Mouse (Mus musculus) heart, adult 18-20 months (tissue): ENCODE data around the gene Crim1. TPM values are rescaled to one million over a fixed set of nuclear protein-coding genes. Genes with fewer than 3 reads are reported as not detected.
A peak's percentile ranks its signal among the peaks of the same experiment; 100 is the strongest.

Source experiments
- DNase-seq, 2 experiments: peaks; one replicate each; pipeline ENCODE4 v3.0.0; 2021 to 2022; ENCODE audit warnings: mixed read lengths in 1 of 2
- total RNA-seq, 2 experiments: library from RNA; stranded (reverse); gene quantifications; 2 replicates each; pipeline ENCODE4 v1.2.3; 2021

The Crim1 gene
- total RNA-seq, 2 experiments from 2014 or later, result 51.2 to 66.8 TPM

DNA sequence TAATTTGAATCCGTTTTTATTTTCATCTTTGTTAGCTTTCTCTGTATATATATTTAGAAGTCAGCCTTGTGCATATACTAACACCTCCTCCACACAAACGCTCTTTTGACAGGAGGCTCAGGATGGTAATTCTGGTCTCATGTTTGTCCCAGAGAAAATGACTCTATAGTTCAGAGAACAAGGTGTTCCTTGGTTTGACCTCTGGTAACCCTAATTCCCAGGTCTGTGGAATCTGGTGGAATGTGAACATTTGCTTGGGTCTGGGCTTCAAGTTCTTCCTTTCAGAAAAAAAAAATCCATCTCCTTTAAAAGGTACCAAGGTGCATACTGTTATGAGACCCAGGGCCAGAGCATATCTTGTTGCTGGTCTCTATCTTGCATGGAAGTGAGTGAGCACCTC, 9.6 kb downstream of the Crim1 start:
- no peak for DNase-seq

DNA sequence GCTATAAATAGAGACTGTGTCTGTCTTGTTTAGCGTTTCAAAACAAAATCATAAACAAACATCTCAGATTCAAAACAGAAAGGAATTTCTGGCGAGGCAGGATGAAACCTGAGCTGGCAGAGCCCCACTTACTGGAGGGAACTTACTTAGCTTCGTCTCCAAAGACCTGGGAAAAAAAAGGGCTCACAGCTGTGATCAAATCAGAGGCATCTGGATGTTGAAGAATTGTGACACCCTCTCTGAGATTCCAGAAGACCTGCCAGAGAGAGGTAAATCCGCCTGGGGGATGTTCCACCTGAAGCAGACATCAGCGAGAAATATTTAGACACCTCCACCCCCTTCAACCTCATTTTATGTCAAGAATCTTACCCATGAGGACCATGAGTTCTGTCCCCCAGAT, 11.8 kb downstream of the Crim1 start:
- DNase-seq, result no peak

DNA sequence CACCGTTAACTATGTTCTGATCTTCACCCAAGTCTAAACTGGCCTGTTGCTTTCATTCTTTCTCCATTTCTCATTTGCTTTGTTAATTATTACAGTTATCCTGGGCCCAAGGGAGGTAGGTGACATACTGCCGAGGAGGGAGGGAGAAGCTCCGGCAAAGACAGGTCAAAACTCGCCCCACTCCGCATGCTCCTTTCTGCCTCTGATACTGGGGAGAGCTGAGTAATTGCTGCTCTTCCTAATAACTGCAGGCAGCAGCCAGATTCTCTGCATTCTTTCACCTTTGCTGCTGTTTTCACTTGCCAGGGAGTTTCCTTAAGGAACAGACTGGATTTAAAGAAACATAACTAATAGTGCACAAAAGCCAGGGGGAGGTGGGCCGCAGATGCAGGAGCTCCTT, 13.1 kb downstream of the Crim1 start:
- no peak for DNase-seq

DNA sequence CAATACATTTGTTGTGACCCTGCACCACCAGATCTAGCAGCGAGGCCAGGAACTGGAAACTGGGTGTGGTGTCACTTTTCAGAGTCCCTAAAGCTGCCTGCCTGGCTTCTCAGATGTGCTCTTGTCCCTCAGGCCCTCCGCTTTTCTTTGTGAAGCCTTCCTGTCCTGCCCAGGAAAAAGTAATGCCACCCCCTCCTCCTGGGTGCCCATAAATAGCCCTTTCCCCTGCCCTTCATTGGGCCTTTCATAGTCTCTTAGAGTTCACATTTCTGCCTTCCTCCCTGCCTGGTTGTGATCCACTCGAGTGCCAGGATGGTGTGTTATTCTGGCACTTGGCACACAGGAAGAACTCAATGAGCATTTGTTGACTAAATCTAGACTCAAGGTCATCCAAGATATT, 16.5 kb downstream of the Crim1 start:
- peak; percentile 68 to 77 for DNase-seq

GRCm38 (mm10) chr17:78217406-78217805, 17.4 kb downstream of the Crim1 start:
- DNase-seq, result no peak

DNA sequence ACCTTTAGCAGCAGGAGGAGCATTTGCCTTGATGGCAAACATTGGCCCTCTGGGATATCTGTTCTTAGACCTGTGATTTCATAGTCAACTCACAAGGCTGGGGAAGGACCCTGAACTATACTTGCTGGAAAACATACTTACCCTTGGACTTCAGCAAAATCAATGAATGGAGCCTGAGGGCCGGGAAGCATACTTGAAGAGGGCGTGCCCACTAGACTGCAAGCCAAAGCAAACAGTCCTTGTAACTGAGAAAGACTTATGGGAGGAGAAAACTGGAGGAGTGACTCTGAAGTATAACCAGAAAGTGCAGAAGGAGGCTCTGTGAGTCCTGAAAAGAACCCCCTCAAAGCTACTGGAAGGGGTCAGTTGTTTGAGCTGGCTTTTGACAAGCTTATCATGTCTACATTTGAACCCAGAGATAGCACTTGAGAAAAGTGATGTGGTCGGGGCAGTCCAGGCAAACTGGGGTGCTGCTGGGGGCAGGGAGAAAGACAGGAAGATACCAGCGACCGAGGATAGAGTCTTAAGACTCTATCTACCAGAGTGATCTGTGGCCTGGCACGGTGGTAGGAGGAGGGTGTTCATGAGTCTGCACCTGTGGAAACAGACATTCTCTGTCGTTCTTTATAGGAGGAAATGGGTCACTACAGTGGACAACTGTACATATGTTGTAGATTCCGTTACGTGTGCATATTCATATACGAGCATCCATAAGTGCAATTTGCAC, 18.6 kb downstream of the Crim1 start:
- peak; percentile 64 to 69 for DNase-seq

GRCm38 (mm10) chr17:78221007-78221642, 21.1 kb downstream of the Crim1 start:
- DNase-seq, result peak; percentile 68 to 70

DNA sequence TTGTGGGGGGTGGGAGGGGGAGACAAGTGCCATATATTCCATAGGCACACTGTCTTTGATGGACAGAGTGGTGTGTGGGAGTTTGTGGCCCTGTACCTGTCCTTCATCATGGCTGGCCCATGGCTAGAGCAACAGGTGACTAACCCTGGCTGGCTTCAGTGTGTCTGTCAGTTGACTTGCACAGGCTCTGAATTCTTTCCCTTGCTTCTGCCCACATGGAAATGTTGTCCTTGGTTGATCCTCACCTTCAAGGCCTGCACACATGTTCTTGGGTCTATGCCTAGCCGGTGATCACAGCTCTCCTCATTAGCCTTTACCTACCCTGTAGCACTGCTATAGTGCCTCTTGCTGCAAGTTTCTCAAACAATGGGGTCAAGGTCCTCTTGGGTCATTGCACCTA, 21.8 kb downstream of the Crim1 start:
- DNase-seq, result peak in 1 of 2 experiments; percentile 50

GRCm38 (mm10) chr17:78223988-78224387, 23.9 kb downstream of the Crim1 start:
- DNase-seq, result no peak

DNA sequence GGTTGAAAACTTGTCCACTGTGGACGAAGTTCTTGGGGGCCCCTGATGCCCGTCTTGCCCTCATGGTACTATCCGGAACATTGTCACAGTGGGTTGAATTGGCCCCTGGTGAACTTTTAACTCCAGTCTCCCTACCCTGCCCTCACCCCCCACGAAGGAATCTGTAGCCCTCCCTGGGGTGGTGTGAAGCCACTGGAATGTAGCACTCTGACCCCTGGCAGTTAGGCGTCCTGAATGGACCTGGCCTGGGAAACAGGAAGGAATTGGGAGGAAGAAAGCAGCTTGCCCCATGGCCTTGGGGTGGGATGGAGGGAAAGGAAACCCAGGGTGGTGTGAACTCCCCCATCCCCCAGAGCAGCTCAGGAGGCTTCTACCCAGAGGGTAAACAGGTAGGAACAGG, 25.5 kb downstream of the Crim1 start:
- peak in 1 of 2 experiments; percentile 18 for DNase-seq

DNA sequence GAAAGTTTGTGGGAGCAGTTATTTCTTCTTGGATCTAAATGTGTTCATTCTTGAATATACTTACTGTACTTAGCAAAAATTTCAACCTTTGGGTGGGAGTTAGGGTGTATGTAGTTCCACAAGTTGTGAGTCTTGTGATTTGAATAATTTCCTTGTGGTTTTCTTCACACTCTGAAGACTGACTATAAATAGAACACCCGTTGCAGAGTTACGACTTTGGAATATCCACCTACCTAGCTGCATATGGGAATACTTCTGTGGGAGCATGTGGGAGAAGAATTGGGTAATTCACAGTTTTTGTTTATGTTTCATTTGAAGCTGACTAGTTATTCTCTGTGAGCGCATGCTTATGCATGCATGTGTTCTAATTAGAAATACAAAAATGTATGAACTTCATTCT, 27.2 kb downstream of the Crim1 start:
- no peak for DNase-seq

DNA sequence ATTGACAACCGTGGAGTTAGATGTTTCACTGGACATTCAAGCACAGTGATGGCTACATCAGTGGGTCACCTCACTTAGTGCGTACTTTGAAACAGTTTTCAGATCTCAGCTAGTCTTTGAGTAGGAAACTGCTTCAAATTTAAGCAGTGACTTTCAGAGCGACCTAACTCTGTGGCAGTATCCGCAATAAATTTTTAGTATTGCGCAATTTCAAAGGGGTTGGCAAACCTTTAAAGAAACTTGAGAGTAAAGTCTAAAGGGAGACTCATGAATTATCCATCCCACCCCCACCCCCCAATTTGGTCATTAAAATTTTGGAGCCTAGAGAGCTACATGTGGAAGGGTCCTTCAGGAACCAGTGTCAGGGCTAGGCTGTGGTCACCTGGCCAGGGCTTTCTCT, 31.5 kb downstream of the Crim1 start:
- DNase-seq, result no peak

GRCm38 (mm10) chr17:78232703-78233102, 32.7 kb downstream of the Crim1 start:
- DNase-seq, result no peak

- DNase-seq, result no peak
Observed at GRCm38 (mm10) chr17:78233873-78234272, 33.8 kb downstream of the Crim1 start.

DNA sequence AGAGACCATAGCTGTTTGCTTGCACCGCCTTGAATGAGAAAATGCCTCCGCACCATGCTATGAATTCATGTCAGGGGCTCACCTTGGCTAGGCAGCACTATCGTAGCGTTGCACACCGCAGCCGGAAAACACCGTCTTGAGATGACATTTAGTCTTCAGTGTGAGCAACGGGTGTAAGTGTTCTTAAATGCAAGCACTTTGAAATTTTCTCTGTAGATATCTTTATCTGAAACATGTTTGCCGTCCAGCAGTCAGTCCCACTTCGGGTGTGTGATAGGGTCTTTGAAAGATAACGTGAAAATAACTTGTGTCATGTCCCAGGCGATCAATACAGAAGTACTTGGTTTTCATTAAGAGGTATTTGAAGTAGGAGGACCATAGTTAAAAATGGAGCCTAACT, 36.1 kb downstream of the Crim1 start:
- no peak for DNase-seq

DNA sequence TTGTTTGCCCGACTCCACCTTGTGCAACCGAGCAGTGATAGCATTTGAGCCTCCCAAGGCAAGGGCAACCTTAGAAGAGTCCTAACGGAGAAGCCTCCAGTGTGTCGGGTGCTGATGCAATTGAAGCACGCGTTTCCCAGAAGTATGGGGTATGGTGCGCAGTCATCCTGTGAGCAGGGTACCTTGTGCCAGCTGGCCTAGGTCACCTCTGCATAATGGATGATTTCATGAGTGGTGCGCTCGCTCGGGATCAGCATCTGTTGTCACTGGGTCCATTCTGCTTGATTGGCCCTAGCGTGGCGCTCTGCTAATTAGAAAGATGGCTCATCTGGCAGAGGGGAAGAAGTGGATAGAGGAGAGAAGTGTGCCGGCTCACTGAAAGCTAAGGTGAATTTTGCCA, 37.9 kb downstream of the Crim1 start:
- DNase-seq, result no peak

DNA sequence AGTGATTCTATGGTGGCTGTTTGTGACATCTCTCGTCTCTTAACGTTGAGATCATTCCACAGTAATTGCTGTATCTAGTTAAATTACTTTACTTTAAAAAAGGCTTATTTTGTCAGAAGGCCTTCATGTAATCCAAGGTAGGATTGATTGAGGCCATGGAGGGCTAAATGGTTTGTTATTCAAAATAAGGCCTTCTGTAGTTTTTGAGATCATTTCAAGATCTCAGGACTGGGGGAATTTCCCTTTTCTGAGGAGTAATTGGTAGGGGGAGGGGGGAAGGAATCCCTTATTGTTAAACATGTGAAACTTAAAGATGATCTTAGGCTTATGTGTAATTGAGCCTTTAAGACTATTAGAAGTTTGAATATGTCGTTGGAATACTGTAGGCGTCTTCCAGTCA, 40.1 kb downstream of the Crim1 start:
- no peak for DNase-seq

GRCm38 (mm10) chr17:78241238-78241637, 41.2 kb downstream of the Crim1 start:
- no peak for DNase-seq

DNA sequence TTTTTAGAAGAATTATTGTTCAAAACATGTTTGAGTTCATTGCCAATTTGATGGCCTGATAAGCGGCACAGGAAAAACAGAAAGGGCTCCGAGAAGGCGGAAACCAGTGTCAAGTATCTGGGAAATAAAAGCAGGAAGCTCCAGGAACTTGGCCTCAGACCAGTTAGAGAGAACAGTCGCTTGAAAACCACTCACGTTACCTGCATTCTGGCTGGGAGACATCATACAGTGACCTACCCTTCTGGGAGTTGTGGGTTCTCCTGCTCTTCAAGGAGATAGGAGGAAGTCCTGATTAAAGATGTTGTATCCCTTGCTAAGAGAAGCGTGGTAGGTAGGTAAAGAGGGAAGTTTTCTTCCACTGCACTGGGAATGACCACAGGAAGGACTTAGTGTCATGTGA, 44.7 kb downstream of the Crim1 start:
- DNase-seq, result peak in 1 of 2 experiments; percentile 54

DNA sequence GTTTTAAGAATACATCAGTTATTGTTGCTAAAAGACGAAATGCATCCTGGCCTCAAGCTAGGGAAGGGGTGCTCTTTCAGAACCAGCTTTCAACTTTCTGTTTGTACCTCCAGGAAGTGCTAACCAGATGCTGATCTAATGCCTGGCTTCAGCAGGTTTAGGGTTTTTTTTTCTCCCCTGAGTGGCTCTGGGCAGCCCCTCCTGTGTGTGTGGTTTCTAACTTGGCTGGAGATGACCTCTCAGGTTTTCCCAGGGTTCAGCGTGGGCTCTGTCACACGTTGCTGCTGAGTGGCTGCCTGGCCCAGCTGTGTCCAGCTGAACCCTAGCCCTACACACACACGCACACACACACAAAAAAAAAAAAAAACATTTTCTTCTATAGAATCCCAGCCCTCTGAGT, 45.4 kb downstream of the Crim1 start:
- no peak for DNase-seq

GRCm38 (mm10) chr17:78246634-78247383, 46.8 kb downstream of the Crim1 start:
- peak in 1 of 2 experiments; percentile 42 for DNase-seq

- DNase-seq, result no peak
Observed at GRCm38 (mm10) chr17:78248197-78248596, 48.1 kb downstream of the Crim1 start.

DNA sequence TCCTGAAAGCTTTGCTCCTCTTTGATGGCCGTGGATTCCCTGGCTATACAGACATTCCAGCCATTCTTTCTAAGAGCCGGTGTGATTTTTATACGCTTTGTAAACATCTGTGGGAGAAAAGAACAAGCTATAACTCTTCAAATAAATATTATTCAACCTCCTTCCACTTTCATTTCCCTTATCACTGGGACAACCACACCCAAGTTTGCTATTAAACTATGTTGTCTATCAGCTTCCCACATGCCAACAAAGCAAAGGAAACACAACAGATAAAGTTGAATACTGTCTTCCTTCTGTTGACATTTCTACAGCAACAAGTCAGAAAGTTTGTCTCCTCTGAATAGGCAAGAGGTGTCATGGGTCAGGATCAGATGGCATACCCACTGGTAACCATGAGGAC, 48.9 kb downstream of the Crim1 start:
- no peak for DNase-seq
